Mouse (Mus musculus) 3T3-L1 (cell line): ENCODE data around the gene Afap1.

Source experiments
- DNase-seq: peaks from one replicate; pipeline ENCODE4 v3.0.0-alpha.2; 2015; ENCODE audit warnings: low read depth, low spot score

Afap1 gene

GRCm38 (mm10) chr5:35893093-35893804 lies at the start of gene Afap1:
Afap1 (plus strand) TSS chr5:35893319.
- DNase-seq, result peak; percentile 98

DNA sequence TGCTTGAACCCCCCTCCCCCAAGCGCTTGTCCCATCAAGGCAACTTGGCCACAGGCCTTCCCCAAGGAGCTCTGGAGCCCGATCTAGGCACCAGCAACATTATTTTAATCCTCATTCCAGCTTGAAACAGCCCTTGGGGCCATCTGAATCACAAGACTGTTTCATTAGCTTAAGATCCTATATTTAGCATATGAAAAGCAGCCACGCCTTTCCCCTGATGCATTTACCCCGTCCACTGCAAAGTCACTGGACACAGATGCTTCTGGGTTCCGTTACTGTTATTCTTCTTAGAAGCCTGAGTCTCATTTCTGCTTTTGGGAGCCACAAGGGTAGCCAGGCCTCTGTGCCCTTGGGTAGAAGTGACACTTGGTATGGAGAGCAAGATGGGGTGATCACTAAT lies 41.6 kb upstream of the Afap1 start:
- no peak for DNase-seq

DNA sequence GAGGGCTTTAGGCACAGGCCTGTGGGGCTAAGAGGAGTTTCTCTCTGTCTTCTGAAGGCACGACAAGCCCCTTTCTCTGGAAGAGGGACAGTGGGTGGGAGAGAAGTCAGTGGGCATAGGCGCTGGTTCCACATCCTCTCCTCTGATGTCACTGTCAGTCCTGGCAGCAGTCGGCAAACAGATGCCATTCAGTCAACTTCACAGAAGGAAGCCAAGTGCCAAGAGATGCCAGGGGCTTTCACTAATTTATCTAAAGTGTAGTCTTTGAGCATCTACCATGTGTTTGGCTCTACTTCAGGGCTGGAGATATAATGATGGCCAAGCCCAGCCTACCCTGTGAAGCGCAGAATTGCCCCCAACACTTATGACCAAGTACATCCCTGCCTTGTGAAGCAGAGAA lies 39.7 kb upstream of the Afap1 start:
- no peak for DNase-seq

GRCm38 (mm10) chr5:35856245-35856644 lies 36.9 kb upstream of the Afap1 start:
- no peak for DNase-seq

- DNase-seq, result peak; percentile 84
Measured at GRCm38 (mm10) chr5:35858069-35858468, 35.0 kb upstream of the Afap1 start.

- no peak for DNase-seq
Measured at GRCm38 (mm10) chr5:35861456-35861855, 31.7 kb upstream of the Afap1 start.

DNA sequence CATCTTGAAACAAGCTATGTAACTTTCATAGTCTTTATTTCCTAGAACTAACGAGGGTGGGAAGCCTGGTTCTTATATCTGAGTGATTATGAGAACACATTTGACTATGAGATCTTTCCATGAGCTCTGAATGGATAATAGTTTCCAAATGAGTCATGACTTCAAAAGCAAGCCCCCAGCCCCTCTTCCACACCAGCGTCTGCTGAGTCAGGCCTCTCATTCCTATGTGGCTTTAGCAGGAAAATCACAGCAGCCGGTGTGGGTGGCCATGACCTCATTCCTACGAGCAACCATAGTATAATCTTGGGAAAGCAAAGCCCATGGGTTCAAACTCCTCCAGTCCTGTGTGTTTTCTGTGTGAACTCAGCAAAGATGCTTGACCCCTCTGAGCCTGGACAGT lies 23.1 kb upstream of the Afap1 start:
- DNase-seq, result peak; percentile 63

DNA sequence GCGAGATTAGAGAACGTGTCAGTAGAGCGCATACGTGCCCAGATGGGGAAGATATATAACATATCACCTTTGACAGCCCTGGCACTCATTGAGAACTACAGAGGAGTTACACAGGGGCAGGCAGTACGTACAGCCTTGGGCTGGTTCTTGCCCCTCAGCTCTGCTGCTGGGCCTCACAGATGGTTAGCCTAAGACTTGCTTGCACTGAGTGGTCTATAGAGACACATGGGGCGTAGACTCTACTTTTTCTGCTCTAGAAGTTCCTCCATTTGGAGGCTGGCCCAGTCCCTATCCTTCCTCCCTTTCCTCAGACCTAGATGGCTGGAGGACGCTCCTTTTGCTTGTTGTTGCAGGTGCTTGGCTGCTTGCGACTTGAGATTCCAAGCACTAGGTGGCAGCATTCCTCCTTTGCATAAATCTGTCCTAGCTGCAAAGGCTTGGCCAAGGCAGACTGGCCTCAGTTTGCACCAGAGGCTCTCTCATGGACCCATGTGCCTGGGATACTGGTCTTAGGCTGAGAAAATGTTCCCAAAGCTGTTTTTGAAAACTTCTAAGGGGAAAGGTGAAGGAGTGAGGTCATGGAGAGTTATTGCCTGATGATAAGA lies 22.6 kb upstream of the Afap1 start:
- DNase-seq, result peak; percentile 95

GRCm38 (mm10) chr5:35873382-35873781 lies 19.7 kb upstream of the Afap1 start:
- no peak for DNase-seq

GRCm38 (mm10) chr5:35876236-35876635 lies 16.9 kb upstream of the Afap1 start:
- DNase-seq, result no peak

GRCm38 (mm10) chr5:35879199-35879598 lies 13.9 kb upstream of the Afap1 start:
- no peak for DNase-seq

DNA sequence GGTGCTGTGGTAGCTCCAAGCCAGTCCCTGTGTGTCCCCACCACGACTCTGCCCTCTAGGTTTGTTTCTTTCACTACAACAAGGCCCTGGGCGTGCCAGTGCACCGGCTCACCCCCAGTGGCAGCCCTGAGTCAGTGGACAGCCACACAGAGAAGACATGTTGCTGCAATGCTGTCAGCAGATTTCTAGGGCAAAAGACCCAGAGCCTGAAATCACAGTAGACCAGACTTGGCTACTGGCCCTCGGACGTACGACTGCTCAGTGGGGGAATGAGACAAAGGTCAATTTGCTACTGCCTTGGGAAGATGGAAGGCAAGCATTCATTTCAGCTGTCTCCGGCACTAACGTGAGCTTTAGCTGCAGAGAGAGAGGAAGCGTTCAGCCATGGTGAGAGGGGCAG lies 10.7 kb upstream of the Afap1 start:
- peak; percentile 59 for DNase-seq

GRCm38 (mm10) chr5:35884262-35884661 lies 8.9 kb upstream of the Afap1 start:
- DNase-seq, result peak; percentile 48

DNA sequence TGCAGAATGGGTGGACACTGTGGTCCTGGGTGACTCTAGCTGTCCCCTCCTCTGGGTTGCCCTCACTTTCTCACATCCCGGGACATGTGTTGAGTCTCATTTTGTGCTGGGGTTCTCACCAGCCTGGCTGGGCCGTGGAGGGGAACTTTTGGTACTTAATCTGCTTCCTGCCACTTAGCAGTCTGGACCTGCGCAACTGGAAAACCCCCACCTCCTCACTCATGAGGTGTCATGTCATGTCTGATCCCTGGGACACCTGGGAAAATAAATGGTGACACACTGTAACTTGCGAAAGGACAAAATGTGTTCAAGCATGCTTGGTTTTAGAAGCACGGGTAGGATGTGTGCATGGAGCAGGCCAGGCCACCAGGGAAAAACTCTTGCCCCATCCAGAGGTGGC lies 8.4 kb upstream of the Afap1 start:
- no peak for DNase-seq

DNA sequence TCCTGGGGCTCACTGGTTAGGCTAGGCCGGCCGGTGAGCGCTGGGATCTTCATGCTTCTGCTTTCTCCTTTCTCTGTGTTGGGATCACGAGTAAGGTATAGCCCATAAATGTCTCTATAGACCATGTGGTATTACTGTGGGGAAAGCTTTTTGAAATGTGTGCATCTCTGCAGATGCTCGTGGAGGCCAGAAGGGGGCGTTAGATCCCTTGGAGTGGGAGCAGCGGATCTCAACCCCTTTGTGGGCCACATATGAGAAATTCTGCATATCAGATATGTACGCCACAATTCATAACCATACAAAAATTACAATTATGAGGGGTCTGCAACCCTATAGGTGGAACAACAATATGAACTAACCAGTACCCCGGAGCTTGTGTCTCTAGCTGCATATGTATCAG lies 4.2 kb upstream of the Afap1 start:
- peak; percentile 55 for DNase-seq

GRCm38 (mm10) chr5:35889641-35890040 lies 3.5 kb upstream of the Afap1 start:
- peak; percentile 49 for DNase-seq

- peak; percentile 67 for DNase-seq
Measured at GRCm38 (mm10) chr5:35890985-35891730, 2.0 kb upstream of the Afap1 start.

DNA sequence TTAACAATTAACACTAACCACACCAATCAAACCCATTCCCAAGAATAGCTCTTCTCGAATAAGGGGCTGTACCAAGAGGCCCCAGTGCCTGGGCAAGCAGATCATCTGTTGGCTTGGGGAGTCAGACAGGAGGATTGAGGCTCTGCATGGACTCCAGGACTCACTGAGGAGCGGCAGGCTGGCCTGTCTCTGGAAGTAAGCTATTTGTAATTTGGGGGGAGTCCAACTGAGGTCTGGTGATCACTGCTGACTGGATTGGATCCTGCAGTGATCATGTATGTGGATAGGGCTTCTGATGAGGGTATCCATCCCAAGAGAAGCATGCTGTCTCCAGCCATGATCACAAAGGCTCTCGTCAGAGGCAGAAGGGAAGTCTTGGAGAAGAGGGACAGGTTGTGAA lies 756 bp upstream of the Afap1 start:
- DNase-seq, result no peak

- peak; percentile 66 for DNase-seq
Measured at GRCm38 (mm10) chr5:35893805-35894260, 714 bp downstream of the Afap1 start.

- peak; percentile 70 for DNase-seq
Measured at GRCm38 (mm10) chr5:35894295-35895047, 1.4 kb downstream of the Afap1 start.

- DNase-seq, result no peak
Measured at GRCm38 (mm10) chr5:35895926-35896325, 2.8 kb downstream of the Afap1 start.

GRCm38 (mm10) chr5:35896556-35896955 lies 3.4 kb downstream of the Afap1 start:
- no peak for DNase-seq
